Mouse (Mus musculus) ES-Bruce4 (cell line): ENCODE data around the gene Wscd2.

Experiments used
- CTCF ChIP-seq: IDR thresholded peaks from one replicate; pipeline ENCODE4 v1.8.1; 2011; ENCODE audit warnings: low read depth, low read length
- EP300 ChIP-seq: IDR thresholded peaks from 2 replicates; pipeline ENCODE4 v1.6.1; 2011; ENCODE audit warnings: low read depth, low read length; ENCODE audit not compliant: insufficient read depth

DNA sequence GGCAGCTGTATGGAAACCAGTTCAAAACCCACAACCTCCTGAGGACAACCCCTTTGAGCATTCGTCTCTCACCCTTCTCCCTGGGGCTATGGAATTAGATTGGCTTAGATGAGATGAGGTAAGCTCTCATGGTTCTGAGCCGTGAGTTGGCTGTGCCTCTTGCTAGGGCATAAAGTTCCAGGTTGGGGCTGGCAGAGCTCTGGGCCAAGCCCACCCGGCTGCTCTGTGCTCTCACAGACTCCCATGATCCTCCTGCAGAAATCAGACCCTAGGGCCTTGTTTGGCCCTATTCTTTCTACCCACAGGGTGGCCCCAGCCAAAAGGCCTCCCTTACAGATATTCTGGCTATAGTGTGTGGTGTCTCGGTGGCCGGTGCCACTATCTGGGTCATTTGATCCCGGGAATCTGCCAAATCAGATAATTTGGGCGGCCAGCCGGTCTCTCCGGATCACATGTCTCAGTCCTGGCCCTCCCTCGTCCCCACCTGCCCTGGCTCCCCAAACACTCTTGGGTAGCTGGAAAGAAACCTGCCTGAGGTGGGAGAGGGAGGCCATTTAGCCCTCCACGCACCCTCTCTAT, 4.5 kb upstream of the Wscd2 start:
- no peak for TF ChIP-seq EP300
- no peak for TF ChIP-seq CTCF
